Mouse (Mus musculus) gastrocnemius, postnatal 10 days (tissue): ENCODE measurements around the gene Luc7l2. TPM values are rescaled to one million over a fixed set of nuclear protein-coding genes. Genes with fewer than 3 reads are reported as not detected.
A peak's percentile ranks its signal among the peaks of the same experiment; 100 is the strongest.
"Not testable (repeated sequence)": the region's sequence is repeated elsewhere in the genome, so short reads cannot be mapped to it uniquely, and the experiment has no call there.

Experiments
- DNase-seq: peaks from one replicate; pipeline ENCODE4 v3.0.0; 2021; ENCODE audit warnings: mixed read lengths
- long read RNA-seq, 2 experiments: library from polyadenylated mRNA; stranded (forward); transcript quantifications; one replicate each; pipeline ENCODE4 v2.0.0; 2021
- total RNA-seq, 2 experiments: library from RNA; stranded (reverse); gene quantifications; 2 replicates each; pipeline ENCODE4 v1.2.3; 2021

Gene Luc7l2
- total RNA-seq = 100 to 1,000 TPM; 113 to 137 TPM
- long read RNA-seq, experiment 1, full-length matches to known transcripts = 18 of 51 reads
- long read RNA-seq, experiment 1, partial matches to known transcripts = 22 of 51 reads
- long read RNA-seq, experiment 1, other reads (novel, unspliced or antisense) = 11 of 51 reads
- long read RNA-seq, experiment 2, full-length matches to known transcripts = 21 of 62 reads
- long read RNA-seq, experiment 2, partial matches to known transcripts = 26 of 62 reads
- long read RNA-seq, experiment 2, other reads (novel, unspliced or antisense) = 15 of 62 reads

- peak; percentile 96 for DNase-seq
Measured at GRCm38 (mm10) chr6:38551062-38551988, at the start of gene Luc7l2. Gene Luc7l2, plus strand, starts transcription at chr6:38551334.

DNA sequence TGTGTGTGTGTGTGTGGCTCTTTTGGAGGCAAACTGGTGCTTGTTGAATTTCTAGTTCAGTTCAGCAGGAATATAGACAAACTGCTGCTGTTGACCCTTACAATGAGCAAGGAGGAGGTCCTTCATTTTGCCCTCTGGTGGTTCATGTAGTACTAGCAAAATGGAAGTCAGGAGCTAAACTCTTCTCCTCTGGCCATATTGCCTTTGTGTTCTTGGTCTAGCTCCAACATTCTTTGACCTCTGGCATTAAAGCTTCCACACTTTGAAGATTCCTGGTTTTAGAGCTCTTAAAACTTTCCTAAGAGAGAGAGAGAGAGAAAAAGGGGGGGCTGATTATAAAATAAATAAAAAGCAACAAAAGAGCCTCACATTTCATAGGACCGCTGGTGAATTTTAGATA lies 39.0 kb upstream of the Luc7l2 start:
- DNase-seq = no peak

- no peak for DNase-seq
Measured at GRCm38 (mm10) chr6:38512830-38513229, 38.3 kb upstream of the Luc7l2 start.

DNA sequence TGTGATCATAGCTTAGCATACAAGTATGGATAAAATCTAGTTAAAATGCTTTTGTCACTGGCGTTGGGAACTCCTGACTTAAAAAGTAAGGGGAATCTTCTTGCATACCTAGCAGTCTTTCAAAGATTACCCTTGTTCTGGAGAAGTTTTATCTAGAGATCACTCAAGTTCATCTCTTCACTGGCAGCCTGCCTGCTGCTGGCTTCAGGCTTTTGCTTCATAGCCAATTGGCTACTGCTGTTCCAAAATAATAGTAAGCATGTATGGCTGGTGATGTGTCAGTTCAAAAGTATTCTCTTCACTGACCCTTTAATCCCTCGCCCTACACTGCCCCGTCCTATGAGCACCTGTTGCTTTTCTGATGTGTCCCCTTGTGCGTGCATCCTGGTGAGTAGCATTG lies 35.9 kb upstream of the Luc7l2 start:
- DNase-seq = peak; percentile 60

DNA sequence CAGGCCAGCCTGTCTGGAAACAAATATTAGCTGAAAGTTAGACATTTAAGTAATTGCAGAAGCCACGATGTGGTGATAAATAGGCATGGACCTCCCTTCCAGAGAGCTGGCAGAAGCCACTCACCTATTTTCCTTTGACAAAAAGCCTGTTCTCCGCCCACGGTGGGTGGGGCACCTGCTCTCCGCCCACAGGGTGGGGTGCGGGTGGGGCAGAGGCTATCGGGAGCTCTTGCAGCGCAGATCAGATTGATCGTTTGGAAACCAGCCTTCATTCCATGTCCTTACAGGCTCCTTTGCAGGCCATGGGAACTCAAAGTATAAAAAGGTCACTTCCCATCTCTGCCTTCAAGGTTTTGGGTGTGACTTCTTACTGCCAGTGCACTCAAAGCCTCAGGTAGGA lies 27.3 kb upstream of the Luc7l2 start:
- no peak for DNase-seq

DNA sequence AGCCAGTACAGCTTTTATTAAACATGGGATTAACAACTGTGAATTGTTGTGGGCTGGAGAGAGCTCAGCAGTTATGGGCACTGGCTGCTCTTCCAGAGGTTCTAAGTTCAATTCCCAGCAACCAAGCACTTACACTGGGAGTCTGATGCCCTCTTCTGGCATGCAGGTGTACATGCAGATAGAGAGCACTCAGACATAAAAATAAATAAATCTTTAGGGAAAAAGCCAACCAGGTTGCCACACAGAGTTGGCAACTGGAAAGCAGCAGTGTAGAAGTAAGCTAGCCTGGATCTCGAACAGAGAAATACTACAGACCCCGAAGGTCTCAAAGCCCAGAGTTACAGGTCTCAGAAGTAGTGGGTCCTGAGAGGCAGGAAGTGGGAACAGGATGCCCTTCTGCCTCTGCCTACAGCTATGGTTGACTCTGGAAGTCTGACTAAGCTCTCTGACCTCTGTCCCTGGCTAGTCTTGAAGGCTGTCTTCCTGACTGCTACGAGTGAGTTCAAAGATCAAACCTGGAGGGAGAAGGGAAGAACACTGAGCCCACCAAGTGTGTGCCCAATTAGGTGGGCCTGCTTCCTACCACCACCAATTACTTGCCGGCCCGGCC lies 19.8 kb upstream of the Luc7l2 start:
- DNase-seq = no peak

DNA sequence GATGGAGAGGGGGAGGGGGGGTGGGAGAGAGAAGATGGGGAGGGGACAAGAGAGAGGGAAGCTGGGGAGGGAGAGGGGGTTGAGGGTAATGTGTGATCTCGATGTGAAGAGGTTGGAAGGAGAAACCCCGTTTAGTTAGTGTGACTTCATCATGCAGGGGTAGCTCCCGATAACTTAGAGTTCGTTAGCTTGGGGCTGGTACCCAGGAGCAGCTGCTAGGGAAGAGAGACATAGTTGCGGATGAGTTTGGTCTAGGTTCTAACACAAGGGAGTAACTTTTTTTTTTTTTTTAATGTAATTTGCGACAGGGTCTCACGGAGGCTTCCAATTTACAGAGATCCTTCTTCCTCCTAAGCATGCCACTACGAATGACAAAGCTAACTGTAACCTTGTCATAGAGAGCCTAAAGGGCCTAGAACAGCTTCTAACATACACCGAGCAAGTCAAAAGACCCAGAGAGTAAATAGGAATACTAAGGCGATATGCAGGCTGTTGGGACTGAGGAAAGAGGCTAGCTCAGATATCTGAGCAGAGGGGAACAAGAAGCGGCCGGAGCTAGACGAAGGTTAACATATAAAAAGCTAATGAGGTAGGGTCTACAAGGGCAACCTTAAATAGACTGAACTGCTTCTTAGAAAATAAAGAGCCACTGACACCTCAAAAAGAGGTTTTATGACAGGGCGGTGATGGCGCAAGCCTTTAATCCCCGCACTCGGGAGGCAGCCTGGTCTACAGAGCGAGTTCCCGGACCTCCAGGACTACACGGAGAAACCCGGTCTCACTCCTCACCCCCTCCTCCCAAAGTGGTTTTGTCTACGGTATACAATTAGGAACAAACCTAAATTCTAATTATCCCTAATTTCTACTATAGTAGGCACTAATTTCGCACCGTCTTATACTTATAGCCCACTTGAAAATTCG lies 18.4 kb upstream of the Luc7l2 start:
- peak; percentile 23 for DNase-seq

- DNase-seq = peak; percentile 94
Measured at GRCm38 (mm10) chr6:38533428-38534405, 17.4 kb upstream of the Luc7l2 start, which contains the start of gene Fmc1. Gene Fmc1, plus strand, starts transcription at chr6:38533502.

DNA sequence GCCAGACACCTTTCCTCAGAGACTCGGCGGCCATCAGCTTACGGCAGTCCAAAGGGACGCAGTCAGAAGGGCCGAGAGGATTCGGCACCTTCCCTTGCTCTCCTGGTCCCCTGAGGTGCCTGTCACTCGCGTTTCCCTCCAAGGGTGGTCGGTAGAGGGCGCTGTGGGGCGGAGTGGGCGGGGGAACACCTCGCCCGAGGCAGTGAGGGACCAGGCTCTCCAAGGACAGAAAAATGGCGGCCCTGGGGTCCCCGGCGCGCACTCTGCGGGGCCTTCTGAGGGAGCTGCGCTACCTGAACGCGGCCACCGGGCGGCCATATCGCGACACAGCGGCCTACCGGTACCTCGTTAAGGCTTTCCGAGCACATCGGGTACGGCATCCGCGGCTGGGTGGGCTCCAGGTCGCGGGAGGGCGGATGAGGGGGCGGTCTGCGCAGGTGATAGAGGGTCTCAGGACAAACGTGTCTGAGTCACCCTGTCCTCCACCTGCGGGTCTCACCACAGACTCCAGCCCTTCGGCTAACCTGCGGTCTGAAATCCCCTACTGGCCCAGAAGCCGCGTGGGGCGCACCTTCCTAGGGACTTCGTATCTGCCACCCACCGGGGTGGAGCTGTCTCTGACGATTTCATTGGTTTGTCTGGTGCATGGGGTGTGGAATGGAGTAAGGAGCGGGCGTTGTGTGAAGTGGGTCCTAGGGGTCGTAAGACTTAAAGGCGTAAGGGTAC lies 16.3 kb upstream of the Luc7l2 start:
- peak; percentile 100 for DNase-seq

DNA sequence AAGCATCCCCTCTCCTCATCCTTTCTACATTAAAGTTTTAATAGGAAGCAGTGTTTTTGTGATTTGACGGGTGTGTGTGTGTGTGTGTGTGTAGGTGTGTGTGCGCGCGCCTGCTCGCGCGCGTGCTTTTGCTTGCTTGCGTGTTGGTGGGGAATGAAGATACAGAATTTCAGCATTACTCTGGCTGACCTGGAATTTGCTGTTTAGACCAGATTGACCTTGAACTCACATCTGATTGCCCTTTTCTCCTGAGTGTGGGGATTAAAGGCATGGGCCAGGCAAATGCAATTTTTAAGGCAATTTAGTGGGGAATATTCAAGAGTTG lies 15.8 kb upstream of the Luc7l2 start:
- DNase-seq = no peak

- DNase-seq = no peak
Measured at GRCm38 (mm10) chr6:38535788-38536187, 15.3 kb upstream of the Luc7l2 start.

DNA sequence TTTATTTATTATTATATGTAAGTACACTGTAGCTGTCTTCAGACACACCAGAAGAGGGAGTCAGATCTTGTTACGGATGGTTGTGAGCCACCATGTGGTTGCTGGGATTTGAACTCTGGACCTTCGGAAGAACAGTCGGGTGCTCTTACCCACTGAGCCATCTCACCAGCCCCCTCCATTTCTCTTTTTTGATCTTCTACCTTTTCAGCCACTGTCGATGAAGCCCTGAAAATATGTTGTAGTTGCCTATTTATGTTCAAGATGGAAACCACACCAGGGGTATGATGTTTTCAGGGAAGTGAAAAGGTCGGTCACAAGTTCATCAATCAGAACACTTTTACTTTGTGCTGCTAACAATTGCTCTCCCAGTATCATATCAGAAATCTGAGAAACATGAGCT lies 7.0 kb upstream of the Luc7l2 start:
- DNase-seq = not testable (repeated sequence)

DNA sequence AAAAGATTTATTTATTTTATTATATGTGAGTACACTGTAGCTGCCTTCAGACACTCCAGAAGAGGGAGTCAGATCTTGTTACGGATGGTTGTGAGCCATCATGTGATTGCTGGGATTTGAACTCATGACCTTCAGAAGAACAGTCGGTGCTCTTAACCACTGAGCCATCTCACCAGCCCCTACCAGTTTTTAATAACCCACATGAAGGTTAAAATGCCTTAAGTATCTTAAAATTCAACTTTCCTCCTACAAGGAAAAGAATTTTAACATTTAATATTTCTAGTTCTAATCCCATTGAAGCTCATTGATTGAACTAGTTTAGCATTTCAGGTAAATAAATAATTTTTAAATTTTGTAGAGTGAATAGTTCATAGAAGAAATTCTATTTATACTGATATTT lies 4.1 kb upstream of the Luc7l2 start:
- not testable (repeated sequence) for DNase-seq

GRCm38 (mm10) chr6:38547707-38548106 lies 3.4 kb upstream of the Luc7l2 start:
- no peak for DNase-seq

- not testable (repeated sequence) for DNase-seq
Measured at GRCm38 (mm10) chr6:38548595-38548994, 2.5 kb upstream of the Luc7l2 start.

- DNase-seq = not testable (repeated sequence)
Measured at GRCm38 (mm10) chr6:38549840-38550239, 1.3 kb upstream of the Luc7l2 start.

- DNase-seq = peak; percentile 57
Measured at GRCm38 (mm10) chr6:38550250-38551061, 678 bp upstream of the Luc7l2 start.

- peak; percentile 98 for DNase-seq
Measured at GRCm38 (mm10) chr6:38551989-38552635, 978 bp downstream of the Luc7l2 start.

DNA sequence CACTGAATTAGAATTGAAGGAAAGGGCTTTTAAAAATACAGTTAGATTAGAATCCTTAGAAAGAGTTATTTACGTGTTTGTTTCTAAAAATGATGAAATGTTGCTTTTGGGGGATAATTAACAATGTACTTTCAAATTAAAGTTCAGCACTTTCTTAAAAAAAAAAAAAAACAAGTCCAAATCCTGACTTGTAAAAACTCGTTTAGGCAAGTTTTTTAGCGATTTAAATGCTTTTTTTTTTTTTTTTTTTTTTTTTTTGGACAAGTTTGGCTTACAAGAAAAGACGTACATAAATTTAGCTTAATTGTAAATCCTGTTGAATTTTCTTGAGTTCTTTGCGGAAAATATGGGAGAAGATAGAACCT lies 1.5 kb downstream of the Luc7l2 start:
- DNase-seq = no peak
